Mouse (Mus musculus): ENCODE measurements around the gene Babam1. TPM values are rescaled to one million over a fixed set of nuclear protein-coding genes. Genes with fewer than 3 reads are reported as not detected.

Gene Babam1
- total and polyA plus RNA-seq, 3 experiments, result 62.8 to 91.3 (median 70.2) TPM

GRCm38 (mm10) chr8:71391696-71392095 lies 5.0 kb upstream of the Babam1 start:
- 94% methylated on average over 2 of the region's 2 CpGs for WGBS
- no peak overlapping the region for H3K27ac ChIP-seq
- intact Hi-C loops (cut with DNase I), result no loop called here
- no peaks in the 10 kb centered on the region for H3K27me3 ChIP-seq (ENCODE audit: control insufficient read depth, insufficient read depth, low read length)
- peaks cover 5% of the 10 kb centered on the region for H3K4me1 ChIP-seq (ENCODE audit: control insufficient read depth, insufficient read depth, low read length)
- no peaks in the 10 kb centered on the region for H3K36me3 ChIP-seq (ENCODE audit: control insufficient read depth, insufficient read depth, low read length)
- no peak overlapping the region for H3K9ac ChIP-seq (ENCODE audit: low read depth, low read length)
- TF ChIP-seq POLR2A (IDR thresholded peaks at IDR 0.05; ENCODE audit: insufficient read depth, low read depth, low read length) (no peak), EP300 (IDR thresholded peaks at IDR 0.05; ENCODE audit: insufficient read depth, low read depth, low read length) (no peak), CTCF (IDR thresholded peaks at IDR 0.05) (no peak)
- peak in 1 of 2 experiments; percentile 5 for DNase-seq
- H3K4me3 ChIP-seq, result no peak overlapping the region
- H3K79me2 ChIP-seq (replicated peaks; ENCODE audit: control insufficient read depth, insufficient read depth, low read length), result no peaks in the 10 kb centered on the region; the same call in 1 of the 2 replicates

- intact Hi-C loops (cut with DNase I), result no loop called here
- H3K27me3 ChIP-seq (ENCODE audit: control insufficient read depth, insufficient read depth, low read length), result no peaks in the 10 kb centered on the region
- TF ChIP-seq POLR2A (IDR thresholded peaks at IDR 0.05; ENCODE audit: insufficient read depth, low read depth, low read length) (no peak; the same call in 1 of the 2 replicates), CTCF (IDR thresholded peaks at IDR 0.05) (no peak), EP300 (IDR thresholded peaks at IDR 0.05; ENCODE audit: insufficient read depth, low read depth, low read length) (no peak)
- no peaks in the 10 kb centered on the region; the same call in 1 of the 2 replicates for H3K79me2 ChIP-seq (replicated peaks; ENCODE audit: control insufficient read depth, insufficient read depth, low read length)
- no peak overlapping the region for H3K9ac ChIP-seq (ENCODE audit: low read depth, low read length)
- peak; percentile 1 to 16 for DNase-seq
- no peak overlapping the region for H3K27ac ChIP-seq
- peaks cover 6% of the 10 kb centered on the region for H3K4me1 ChIP-seq (ENCODE audit: control insufficient read depth, insufficient read depth, low read length)
- H3K4me3 ChIP-seq, result no peak overlapping the region
- no peaks in the 10 kb centered on the region for H3K36me3 ChIP-seq (ENCODE audit: control insufficient read depth, insufficient read depth, low read length)
- WGBS, result 82% methylated on average over 5 of the region's 5 CpGs
Measured at GRCm38 (mm10) chr8:71392391-71392790, 4.3 kb upstream of the Babam1 start.

- H3K4me3 ChIP-seq, result peak overlapping the region; percentile 53
Measured at GRCm38 (mm10) chr8:71392871-71393270, 3.8 kb upstream of the Babam1 start.

DNA sequence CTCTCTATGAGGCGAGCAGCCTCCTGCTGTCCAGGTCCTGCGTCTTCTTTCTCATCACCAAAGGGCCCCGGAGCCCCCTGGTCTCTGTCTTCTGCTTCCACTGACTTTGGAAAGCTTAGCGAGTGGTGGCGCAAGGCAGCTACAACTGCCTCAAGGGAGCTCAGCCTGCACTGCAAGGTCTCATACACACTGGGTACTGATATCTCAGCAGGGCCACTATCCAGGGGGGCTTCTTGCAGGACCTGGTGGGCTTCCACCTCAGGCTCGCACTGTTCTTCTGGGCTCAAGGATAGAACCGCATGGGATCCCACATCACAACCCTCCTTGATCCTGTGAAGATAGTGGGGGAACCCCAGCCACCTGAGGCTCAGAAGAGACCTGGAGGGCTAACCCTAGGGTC lies 2.2 kb upstream of the Babam1 start:
- Histone ChIP-seq H3K4me3 (peak overlapping the region; percentile 53), H3K27ac (peak overlapping the region; percentile 97), H3K79me2 (replicated peaks; ENCODE audit: control insufficient read depth, insufficient read depth, low read length) (no peaks in the 10 kb centered on the region; the same call in 1 of the 2 replicates), H3K36me3 (ENCODE audit: control insufficient read depth, insufficient read depth, low read length) (no peaks in the 10 kb centered on the region), H3K9ac (ENCODE audit: low read depth, low read length) (peak overlapping the region; percentile 81), H3K4me1 (ENCODE audit: control insufficient read depth, insufficient read depth, low read length) (peaks cover 3% of the 10 kb centered on the region), H3K27me3 (ENCODE audit: control insufficient read depth, insufficient read depth, low read length) (no peaks in the 10 kb centered on the region)
- 46% methylated on average over 7 of the region's 7 CpGs for WGBS
- peak; percentile 8 to 33 for DNase-seq
- intact Hi-C loops (cut with DNase I), result loop anchor here (1.0 kb wide), 1 partner anchor 11 kb away; no protein-coding TSS in a partner anchor
- TF ChIP-seq CTCF (IDR thresholded peaks at IDR 0.05) (no peak), EP300 (IDR thresholded peaks at IDR 0.05; ENCODE audit: insufficient read depth, low read depth, low read length) (no peak)

More at GRCm38 (mm10) chr8:71392871-71393270, 3.8 kb upstream of the Babam1 start:
- no peak for TF ChIP-seq POLR2A (IDR thresholded peaks at IDR 0.05; ENCODE audit: insufficient read depth, low read depth, low read length)
- no peak for TF ChIP-seq CTCF (IDR thresholded peaks at IDR 0.05)
- no peak for TF ChIP-seq EP300 (IDR thresholded peaks at IDR 0.05; ENCODE audit: insufficient read depth, low read depth, low read length)
- peaks cover 6% of the 10 kb centered on the region for H3K4me1 ChIP-seq (ENCODE audit: control insufficient read depth, insufficient read depth, low read length)
- DNase-seq, result peak; percentile 13 to 18
- WGBS, result 17% methylated on average over 3 of the region's 3 CpGs
- H3K27ac ChIP-seq, result peak overlapping the region; percentile 12; the same call in 1 of the 2 replicates
- H3K79me2 ChIP-seq (replicated peaks; ENCODE audit: control insufficient read depth, insufficient read depth, low read length), result no peaks in the 10 kb centered on the region; the same call in 1 of the 2 replicates
- intact Hi-C loops (cut with DNase I), result no loop called here
- H3K9ac ChIP-seq (ENCODE audit: low read depth, low read length), result no peak overlapping the region
- no peaks in the 10 kb centered on the region for H3K27me3 ChIP-seq (ENCODE audit: control insufficient read depth, insufficient read depth, low read length)
- no peaks in the 10 kb centered on the region for H3K36me3 ChIP-seq (ENCODE audit: control insufficient read depth, insufficient read depth, low read length)

DNA sequence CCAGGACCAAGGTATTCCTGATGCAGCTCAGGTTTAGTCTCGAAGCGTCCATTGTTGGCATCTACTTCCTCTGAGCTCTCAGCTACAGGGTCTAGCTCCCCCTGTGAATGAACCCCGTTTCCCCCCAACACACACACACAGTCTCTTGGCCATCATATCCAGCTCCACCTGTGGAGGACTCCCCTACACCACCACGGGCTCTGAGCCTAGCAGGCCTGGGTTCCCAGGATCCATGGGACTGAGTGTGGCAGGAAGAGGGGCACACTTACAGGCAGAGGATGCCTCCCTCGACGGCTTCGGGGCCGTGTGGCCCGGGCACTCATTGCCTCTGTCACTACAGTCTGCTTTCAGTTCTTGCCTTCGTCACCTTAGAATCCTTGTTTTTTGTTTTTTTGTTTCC lies 1.6 kb upstream of the Babam1 start:
- Histone ChIP-seq H3K36me3 (ENCODE audit: control insufficient read depth, insufficient read depth, low read length) (no peaks in the 10 kb centered on the region), H3K9ac (ENCODE audit: low read depth, low read length) (peak overlapping the region; percentile 81), H3K27me3 (ENCODE audit: control insufficient read depth, insufficient read depth, low read length) (no peaks in the 10 kb centered on the region), H3K79me2 (replicated peaks; ENCODE audit: control insufficient read depth, insufficient read depth, low read length) (no peaks in the 10 kb centered on the region; the same call in 1 of the 2 replicates), H3K4me3 (peak overlapping the region; percentile 53), H3K4me1 (ENCODE audit: control insufficient read depth, insufficient read depth, low read length) (peaks cover 3% of the 10 kb centered on the region), H3K27ac (peak overlapping the region; percentile 97)
- peak; percentile 14 to 33 for DNase-seq
- 51% methylated on average over 10 of the region's 10 CpGs for WGBS
- no peak for TF ChIP-seq EP300 (IDR thresholded peaks at IDR 0.05; ENCODE audit: insufficient read depth, low read depth, low read length)
- no peak for TF ChIP-seq CTCF (IDR thresholded peaks at IDR 0.05)
- TF ChIP-seq POLR2A (IDR thresholded peaks at IDR 0.05; ENCODE audit: insufficient read depth, low read depth, low read length), result no peak
- intact Hi-C loops (cut with DNase I), result loop anchor here (5.0 kb wide), 1 partner anchor 823 kb away; no protein-coding TSS in a partner anchor

DNA sequence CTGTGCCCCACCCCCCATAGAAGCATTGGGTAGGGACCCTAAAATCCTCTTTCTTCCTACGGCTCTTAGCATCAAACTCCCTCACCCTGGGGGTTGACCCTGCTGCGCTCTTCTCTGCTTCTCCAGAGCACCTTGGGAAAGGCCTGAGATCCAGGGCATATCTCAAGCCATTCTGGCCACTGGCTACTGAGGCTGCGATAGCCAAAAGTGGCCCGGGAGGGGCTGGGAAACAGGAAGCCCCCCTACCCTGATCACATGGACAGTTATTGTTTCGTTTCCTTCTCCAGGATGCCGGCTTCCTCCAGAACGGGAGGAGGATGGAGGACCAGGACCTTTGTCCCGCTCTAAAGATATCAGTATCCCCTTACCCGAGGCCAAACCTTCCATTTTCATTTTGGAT lies 1.0 kb upstream of the Babam1 start, which contains the start of gene Ushbp1:
Gene Ushbp1 (minus strand): TSS at position 174 of the 400 bp plus-strand sequence.
- peak within 1 kb of the TSS; percentile 97 for H3K27ac ChIP-seq
- 53% methylated on average over 9 of the region's 9 CpGs for WGBS
- DNase-seq, result peak; percentile 77 to 80
- H3K4me3 ChIP-seq, result peak within 1 kb of the TSS; percentile 81
- intact Hi-C loops (cut with DNase I), result loop anchor here (5.0 kb wide), 1 partner anchor 823 kb away; no protein-coding TSS in a partner anchor
- H3K36me3 ChIP-seq (ENCODE audit: control insufficient read depth, insufficient read depth, low read length), result no peaks in the 10 kb centered on the region
- peak within 1 kb of the TSS; percentile 81 for H3K9ac ChIP-seq (ENCODE audit: low read depth, low read length)
- H3K4me1 ChIP-seq (ENCODE audit: control insufficient read depth, insufficient read depth, low read length), result peaks cover 3% of the 10 kb centered on the region
- no peaks in the 10 kb centered on the region; the same call in 1 of the 2 replicates for H3K79me2 ChIP-seq (replicated peaks; ENCODE audit: control insufficient read depth, insufficient read depth, low read length)
- peak; percentile 93 for TF ChIP-seq EP300 (IDR thresholded peaks at IDR 0.05; ENCODE audit: insufficient read depth, low read depth, low read length)
- no peak for TF ChIP-seq CTCF (IDR thresholded peaks at IDR 0.05)
- peak; percentile 98 for TF ChIP-seq POLR2A (IDR thresholded peaks at IDR 0.05; ENCODE audit: insufficient read depth, low read depth, low read length)
- H3K27me3 ChIP-seq (ENCODE audit: control insufficient read depth, insufficient read depth, low read length), result no peaks in the 10 kb centered on the region

Data from heart, adult 2 months (tissue).